Mouse (Mus musculus): ENCODE data around the gene Dab1.

Dab1 gene

GRCm38 (mm10) chr4:104111614-104112013 lies 492.5 kb downstream of the Dab1 start:
- DNase-seq (ENCODE audit: low spot score), result no peak

- DNase-seq (ENCODE audit: low spot score), result no peak
These were observed 494.2 kb downstream of the Dab1 start for GRCm38 (mm10) chr4:104113209-104114005.

- no peak for DNase-seq (ENCODE audit: low spot score)
These were observed 494.8 kb downstream of the Dab1 start for GRCm38 (mm10) chr4:104114006-104114361.

- no peak for DNase-seq (ENCODE audit: low spot score)
These were observed 500.9 kb downstream of the Dab1 start for GRCm38 (mm10) chr4:104120108-104120507.

GRCm38 (mm10) chr4:104121959-104122358 lies 502.8 kb downstream of the Dab1 start:
- DNase-seq (ENCODE audit: low spot score), result no peak

- DNase-seq (ENCODE audit: low spot score), result no peak
These were observed 503.2 kb downstream of the Dab1 start for GRCm38 (mm10) chr4:104122364-104122763.

- DNase-seq (ENCODE audit: low spot score), result no peak
These were observed 534.5 kb downstream of the Dab1 start for GRCm38 (mm10) chr4:104153637-104154036.

GRCm38 (mm10) chr4:104178067-104178466 lies 558.9 kb downstream of the Dab1 start:
- no peak for DNase-seq (ENCODE audit: low spot score)

GRCm38 (mm10) chr4:104186311-104186710 lies 567.2 kb downstream of the Dab1 start:
- no peak for DNase-seq (ENCODE audit: low spot score)

GRCm38 (mm10) chr4:104198635-104199034 lies 579.5 kb downstream of the Dab1 start:
- no peak for DNase-seq (ENCODE audit: low spot score)

GRCm38 (mm10) chr4:104201686-104202085 lies 582.5 kb downstream of the Dab1 start:
- no peak for DNase-seq (ENCODE audit: low spot score)

- no peak for DNase-seq (ENCODE audit: low spot score)
These were observed 584.9 kb downstream of the Dab1 start for GRCm38 (mm10) chr4:104204047-104204446.

GRCm38 (mm10) chr4:104206639-104207038 lies 587.5 kb downstream of the Dab1 start:
- no peak for DNase-seq (ENCODE audit: low spot score)

GRCm38 (mm10) chr4:104209081-104209480 lies 589.9 kb downstream of the Dab1 start:
- DNase-seq (ENCODE audit: low spot score), result peak; percentile 59

- DNase-seq (ENCODE audit: low spot score), result no peak
These were observed 591.6 kb downstream of the Dab1 start for GRCm38 (mm10) chr4:104210796-104211195.

GRCm38 (mm10) chr4:104211531-104212455 lies 592.6 kb downstream of the Dab1 start:
- no peak for DNase-seq (ENCODE audit: low spot score)

- DNase-seq (ENCODE audit: low spot score), result no peak
These were observed 595.6 kb downstream of the Dab1 start for GRCm38 (mm10) chr4:104214724-104215123.

GRCm38 (mm10) chr4:104217336-104217735 lies 598.2 kb downstream of the Dab1 start:
- no peak for DNase-seq (ENCODE audit: low spot score)

- no peak for DNase-seq (ENCODE audit: low spot score)
These were observed 599.6 kb downstream of the Dab1 start for GRCm38 (mm10) chr4:104218765-104219164.

- no peak for DNase-seq (ENCODE audit: low spot score)
These were observed 600.9 kb downstream of the Dab1 start for GRCm38 (mm10) chr4:104220099-104220498.

GRCm38 (mm10) chr4:104229296-104229695 lies 610.1 kb downstream of the Dab1 start:
- no peak for DNase-seq (ENCODE audit: low spot score)

- DNase-seq (ENCODE audit: low spot score), result peak; percentile 55
These were observed 627.3 kb downstream of the Dab1 start for GRCm38 (mm10) chr4:104246506-104246905.

- DNase-seq (ENCODE audit: low spot score), result no peak
These were observed 630.3 kb downstream of the Dab1 start for GRCm38 (mm10) chr4:104249462-104249861.
